Mouse (Mus musculus): Measurements from ENCODE around the gene Tnfrsf8. TPM values are rescaled to one million over a fixed set of nuclear protein-coding genes. Genes with fewer than 3 reads are reported as not detected.
"Not testable (repeated sequence)": the region's sequence is repeated elsewhere in the genome, so short reads cannot be mapped to it uniquely, and the experiment has no call there.

The Tnfrsf8 gene
- polyA plus RNA-seq (2011; ENCODE audit: insufficient read depth, insufficient read length, low replicate concordance, missing spikeins), result not detected in 2 replicates

DNA sequence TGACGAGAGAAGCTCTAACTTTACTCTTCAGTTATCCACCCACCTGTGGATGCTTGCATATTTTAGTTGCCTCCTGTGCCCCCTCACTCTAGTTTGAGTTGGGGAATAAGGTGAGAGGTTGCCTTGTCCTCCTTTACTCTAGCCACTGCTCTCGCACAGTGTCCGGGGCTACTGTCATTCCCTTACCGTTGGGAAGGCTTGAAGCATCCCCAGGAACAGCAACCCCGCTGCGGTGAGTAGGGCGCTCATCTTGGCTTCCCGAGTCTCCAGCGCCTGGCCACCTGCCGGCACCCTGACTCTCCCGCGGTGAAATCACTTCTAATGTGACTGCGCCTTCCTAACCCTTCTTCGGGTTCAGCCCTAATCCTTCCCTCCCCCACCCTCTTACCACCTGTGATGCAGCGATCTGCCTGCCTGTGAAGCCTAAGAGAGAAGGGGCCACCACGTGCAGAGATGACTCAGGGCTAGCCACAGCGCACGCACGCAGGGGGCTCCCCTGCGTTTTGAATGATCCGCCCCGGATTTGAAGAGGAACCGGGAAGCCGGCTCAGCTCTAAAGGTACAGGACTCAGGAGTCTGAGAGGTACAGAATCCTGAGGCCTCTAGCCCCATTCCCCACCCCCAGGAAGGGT is at the start of gene Tnfrsf8:
Gene Tnfrsf8 (minus strand): TSS at position 329 of the 632 bp plus-strand sequence.
- H3K4me3 ChIP-seq (replicated peaks; ENCODE audit: control insufficient read depth, low read depth, low read length), result no peak within 1 kb of the TSS
- 5% methylated on average over 24 of the region's 24 CpGs for WGBS

GRCm38 (mm10) chr4:145361635-145362034 is 46.7 kb upstream of the Tnfrsf8 start:
- H3K4me3 ChIP-seq (replicated peaks; ENCODE audit: control insufficient read depth, low read depth, low read length); H3K27ac ChIP-seq (ENCODE audit: control insufficient read depth, insufficient read depth, low read depth, low read length, poor library complexity); H3K4me1 ChIP-seq (ENCODE audit: control insufficient read depth, insufficient read depth, low read length): not testable (repeated sequence)

More for the DNA sequence above, at the start of gene Tnfrsf8:
- Histone ChIP-seq H3K4me1 (ENCODE audit: control insufficient read depth, insufficient read depth, low read length) (peaks cover 1% of the 10 kb centered on the region; the same call in 1 of the 2 replicates), H3K27ac (ENCODE audit: control insufficient read depth, insufficient read depth, low read depth, low read length, poor library complexity) (no peak within 1 kb of the TSS)
- no peak for TF ChIP-seq CTCF (IDR thresholded peaks at IDR 0.05; ENCODE audit: control insufficient read depth, insufficient read depth, low read length)
- no peak for TF ChIP-seq POLR2A (IDR thresholded peaks at IDR 0.05; ENCODE audit: borderline replicate concordance, control insufficient read depth, low read depth, low read length)

- no peak for TF ChIP-seq POLR2A (IDR thresholded peaks at IDR 0.05; ENCODE audit: borderline replicate concordance, control insufficient read depth, low read depth, low read length)
- no peak for TF ChIP-seq CTCF (IDR thresholded peaks at IDR 0.05; ENCODE audit: control insufficient read depth, insufficient read depth, low read length)
- Histone ChIP-seq H3K4me3 (replicated peaks; ENCODE audit: control insufficient read depth, low read depth, low read length) (no peak overlapping the region), H3K27ac (ENCODE audit: control insufficient read depth, insufficient read depth, low read depth, low read length, poor library complexity) (no peak overlapping the region), H3K4me1 (ENCODE audit: control insufficient read depth, insufficient read depth, low read length) (no peaks in the 10 kb centered on the region)
- 10% methylated on average over 12 of the region's 12 CpGs for WGBS
Measured at GRCm38 (mm10) chr4:145361065-145361464, 46.1 kb upstream of the Tnfrsf8 start.

DNA sequence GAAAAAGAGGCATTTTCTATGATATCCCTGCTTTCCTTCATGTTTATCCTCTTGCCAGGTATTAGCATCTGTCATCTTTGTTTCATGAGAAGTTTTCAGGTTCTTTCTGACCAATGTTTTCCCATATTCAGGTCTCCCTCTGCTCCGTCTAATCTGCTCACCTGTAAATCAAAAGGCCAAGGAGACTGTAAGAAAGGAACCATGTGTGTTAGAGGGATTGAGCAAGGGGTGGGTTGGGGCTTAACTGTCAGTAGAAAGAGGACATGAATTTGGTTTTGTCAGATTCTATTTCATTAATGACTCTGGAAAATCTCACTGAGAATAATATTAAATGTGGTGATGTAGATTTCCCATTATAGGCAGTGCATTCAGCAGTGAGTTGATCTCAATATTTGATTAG is 45.6 kb upstream of the Tnfrsf8 start:
- H3K27ac ChIP-seq (ENCODE audit: control insufficient read depth, insufficient read depth, low read depth, low read length, poor library complexity), result no peak overlapping the region
- TF ChIP-seq CTCF (IDR thresholded peaks at IDR 0.05; ENCODE audit: control insufficient read depth, insufficient read depth, low read length), result no peak
- TF ChIP-seq POLR2A (IDR thresholded peaks at IDR 0.05; ENCODE audit: borderline replicate concordance, control insufficient read depth, low read depth, low read length), result no peak
- no peak overlapping the region for H3K4me3 ChIP-seq (replicated peaks; ENCODE audit: control insufficient read depth, low read depth, low read length)
- WGBS, result 53% methylated on average over 1 of the region's 1 CpGs
- H3K4me1 ChIP-seq (ENCODE audit: control insufficient read depth, insufficient read depth, low read length), result no peaks in the 10 kb centered on the region

GRCm38 (mm10) chr4:145356234-145356633 is 41.3 kb upstream of the Tnfrsf8 start:
- Histone ChIP-seq H3K4me1 (ENCODE audit: control insufficient read depth, insufficient read depth, low read length) (no peaks in the 10 kb centered on the region), H3K27ac (ENCODE audit: control insufficient read depth, insufficient read depth, low read depth, low read length, poor library complexity) (no peak overlapping the region), H3K4me3 (replicated peaks; ENCODE audit: control insufficient read depth, low read depth, low read length) (no peak overlapping the region)
- TF ChIP-seq CTCF (IDR thresholded peaks at IDR 0.05; ENCODE audit: control insufficient read depth, insufficient read depth, low read length) (no peak), POLR2A (IDR thresholded peaks at IDR 0.05; ENCODE audit: borderline replicate concordance, control insufficient read depth, low read depth, low read length) (no peak)

DNA sequence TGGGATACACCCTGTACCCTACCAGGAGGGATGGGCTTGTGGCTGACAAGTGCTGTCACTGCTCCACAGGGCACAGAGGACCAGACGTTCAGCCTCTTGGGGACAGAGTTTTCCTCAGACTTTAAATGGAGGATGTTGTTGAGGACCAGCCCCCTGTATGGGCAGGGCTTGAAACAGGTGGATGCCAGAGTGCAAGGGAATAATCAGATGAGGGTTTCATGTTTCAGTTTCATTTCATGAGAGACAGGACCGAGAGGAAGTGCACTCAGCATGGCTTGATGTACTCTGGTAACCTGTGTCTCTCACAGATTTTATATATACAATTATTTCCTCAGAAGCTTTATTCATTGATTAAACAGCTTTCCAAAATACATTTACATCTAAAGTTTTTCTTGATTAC is 38.9 kb upstream of the Tnfrsf8 start:
- H3K4me3 ChIP-seq (replicated peaks; ENCODE audit: control insufficient read depth, low read depth, low read length), result no peak overlapping the region
- TF ChIP-seq CTCF (IDR thresholded peaks at IDR 0.05; ENCODE audit: control insufficient read depth, insufficient read depth, low read length), result no peak
- H3K4me1 ChIP-seq (ENCODE audit: control insufficient read depth, insufficient read depth, low read length), result no peaks in the 10 kb centered on the region
- no peak overlapping the region for H3K27ac ChIP-seq (ENCODE audit: control insufficient read depth, insufficient read depth, low read depth, low read length, poor library complexity)
- 13% methylated on average over 2 of the region's 2 CpGs for WGBS

DNA sequence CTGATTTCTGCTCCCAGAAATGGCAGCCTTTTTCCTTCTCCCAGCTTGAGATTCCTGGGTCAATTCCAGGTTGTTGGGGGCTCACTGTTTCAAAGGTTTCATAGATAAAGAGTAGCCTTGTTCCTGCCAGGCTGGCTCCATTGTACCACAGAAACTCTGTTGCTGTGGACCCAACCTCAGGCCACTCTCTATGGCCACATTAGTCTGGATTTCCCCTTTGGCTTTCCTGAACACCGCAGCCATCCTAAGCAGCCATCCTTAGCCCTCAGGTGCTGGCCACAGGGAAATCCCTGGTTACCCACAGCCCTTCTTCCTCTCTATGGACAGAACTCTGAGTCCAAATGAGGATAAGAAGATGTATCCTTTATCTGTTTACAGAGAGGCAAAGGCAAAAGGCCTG is 30.0 kb upstream of the Tnfrsf8 start:
- no peak for TF ChIP-seq POLR2A (IDR thresholded peaks at IDR 0.05; ENCODE audit: borderline replicate concordance, control insufficient read depth, low read depth, low read length)
- TF ChIP-seq CTCF (IDR thresholded peaks at IDR 0.05; ENCODE audit: control insufficient read depth, insufficient read depth, low read length), result no peak
- Histone ChIP-seq H3K4me1 (ENCODE audit: control insufficient read depth, insufficient read depth, low read length) (no peaks in the 10 kb centered on the region), H3K27ac (ENCODE audit: control insufficient read depth, insufficient read depth, low read depth, low read length, poor library complexity) (no peak overlapping the region), H3K4me3 (replicated peaks; ENCODE audit: control insufficient read depth, low read depth, low read length) (no peak overlapping the region)
- 83% methylated on average over 1 of the region's 1 CpGs for whole genome bisulfite sequencing

GRCm38 (mm10) chr4:145341879-145342809 is 27.2 kb upstream of the Tnfrsf8 start:
- H3K4me3 ChIP-seq (replicated peaks; ENCODE audit: control insufficient read depth, low read depth, low read length), result no peak overlapping the region
- no peaks in the 10 kb centered on the region for H3K4me1 ChIP-seq (ENCODE audit: control insufficient read depth, insufficient read depth, low read length)
- WGBS, result 63% methylated on average over 6 of the region's 6 CpGs
- no peak overlapping the region for H3K27ac ChIP-seq (ENCODE audit: control insufficient read depth, insufficient read depth, low read depth, low read length, poor library complexity)
- TF ChIP-seq CTCF (IDR thresholded peaks at IDR 0.05; ENCODE audit: control insufficient read depth, insufficient read depth, low read length) (no peak), POLR2A (IDR thresholded peaks at IDR 0.05; ENCODE audit: borderline replicate concordance, control insufficient read depth, low read depth, low read length) (no peak)
